Mouse (Mus musculus) ovary, postnatal 10 days (tissue): ENCODE measurements around the gene Rnf141.

Experiments
- DNase-seq: peaks from one replicate; pipeline ENCODE4 v3.0.0; 2022; ENCODE audit warnings: low spot score

Rnf141 gene

GRCm38 (mm10) chr7:110843916-110844874 lies at the start of gene Rnf141:
TSS of gene Rnf141 (minus strand) at chr7:110844457.
- DNase-seq: peak; percentile 81

DNA sequence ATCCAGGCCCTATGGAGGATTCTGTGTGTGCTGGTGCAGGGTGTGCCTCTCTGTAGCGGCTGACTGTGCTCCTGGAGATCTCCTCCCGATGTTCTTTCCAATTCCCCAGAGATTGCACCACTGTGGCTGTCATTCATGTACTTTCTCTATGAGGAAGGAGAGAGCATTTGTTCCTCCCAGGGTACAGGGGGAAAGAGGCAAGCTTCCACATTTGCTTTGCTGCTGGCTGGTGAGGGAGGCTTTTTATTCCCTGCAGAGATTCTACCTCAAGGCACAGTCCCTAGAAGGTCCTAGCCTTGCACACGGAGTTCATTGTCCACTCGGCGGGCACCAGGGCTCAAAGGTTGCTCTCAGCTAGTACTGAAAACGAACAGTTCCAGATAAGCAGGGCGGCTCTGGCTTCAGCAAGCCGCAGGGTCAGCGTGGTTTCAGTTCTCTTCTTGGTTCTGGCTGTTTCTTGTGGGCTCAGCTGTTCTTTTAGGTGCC lies 47.3 kb upstream of the Rnf141 start:
- no peak for DNase-seq

- DNase-seq: no peak
Measured at GRCm38 (mm10) chr7:110881746-110882333, 37.6 kb upstream of the Rnf141 start.

DNA sequence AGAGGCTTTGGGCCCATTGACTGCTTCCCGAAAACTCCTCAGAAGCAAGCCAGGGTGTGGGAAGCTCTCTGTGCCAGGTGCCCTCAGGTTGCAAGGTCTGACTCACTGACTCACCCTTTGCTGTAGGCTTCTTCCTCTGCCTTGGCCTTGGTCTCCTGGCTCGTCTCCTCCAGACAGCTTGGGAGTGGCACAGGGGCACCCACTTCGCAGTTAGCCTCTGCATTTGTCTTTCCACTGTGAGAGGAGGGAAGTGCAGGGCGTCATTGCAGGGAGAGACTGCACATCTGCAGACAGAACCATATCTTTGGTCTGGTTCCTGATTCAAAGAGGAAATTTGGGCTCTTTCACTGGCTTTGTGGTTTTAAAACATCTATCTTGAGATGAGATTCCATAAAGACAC lies 33.8 kb upstream of the Rnf141 start:
- no peak for DNase-seq

DNA sequence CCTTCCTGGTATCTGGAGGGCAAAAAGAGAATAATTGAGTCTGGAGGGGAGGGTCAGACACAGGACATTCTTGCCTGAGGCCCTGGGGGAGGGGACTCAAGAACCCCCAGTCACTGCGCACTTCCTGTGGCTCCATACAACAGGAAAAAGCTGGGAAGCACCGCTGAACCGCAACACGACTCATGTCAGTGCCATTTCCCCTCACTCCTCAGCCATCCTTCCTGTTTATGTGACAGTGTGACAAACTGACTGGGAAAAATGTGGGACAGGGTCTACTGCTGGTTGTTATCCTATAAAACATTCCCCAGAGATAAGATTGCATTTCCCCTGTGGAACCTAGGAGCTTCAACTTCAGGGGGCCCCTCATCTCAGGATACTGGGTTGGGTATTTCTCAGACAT lies 32.7 kb upstream of the Rnf141 start:
- DNase-seq: no peak

GRCm38 (mm10) chr7:110868807-110869206 lies 24.6 kb upstream of the Rnf141 start:
- no peak for DNase-seq

GRCm38 (mm10) chr7:110867116-110867515 lies 22.9 kb upstream of the Rnf141 start:
- no peak for DNase-seq

- no peak for DNase-seq
Measured at GRCm38 (mm10) chr7:110866021-110866420, 21.8 kb upstream of the Rnf141 start.

GRCm38 (mm10) chr7:110865570-110865969 lies 21.3 kb upstream of the Rnf141 start:
- no peak for DNase-seq

DNA sequence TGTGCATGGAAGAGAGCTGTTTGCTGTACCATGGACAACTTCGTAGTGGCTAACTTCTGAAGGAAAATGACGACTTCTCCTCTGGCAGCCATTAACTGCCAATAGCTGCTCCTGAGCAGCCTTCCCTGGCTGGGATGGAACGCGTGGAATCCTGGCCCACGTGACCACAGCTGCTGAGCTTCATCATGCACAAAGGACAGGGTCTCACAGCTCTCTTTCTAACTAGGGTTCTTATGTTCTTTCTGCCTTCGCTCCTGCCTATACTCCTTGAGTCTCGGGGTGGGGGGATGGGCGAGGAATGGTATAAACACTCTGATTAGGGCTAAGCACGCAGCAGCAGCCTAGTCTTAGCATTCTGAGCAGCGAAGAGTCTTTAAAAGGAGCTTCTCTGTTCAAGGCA lies 20.8 kb upstream of the Rnf141 start:
- no peak for DNase-seq

DNA sequence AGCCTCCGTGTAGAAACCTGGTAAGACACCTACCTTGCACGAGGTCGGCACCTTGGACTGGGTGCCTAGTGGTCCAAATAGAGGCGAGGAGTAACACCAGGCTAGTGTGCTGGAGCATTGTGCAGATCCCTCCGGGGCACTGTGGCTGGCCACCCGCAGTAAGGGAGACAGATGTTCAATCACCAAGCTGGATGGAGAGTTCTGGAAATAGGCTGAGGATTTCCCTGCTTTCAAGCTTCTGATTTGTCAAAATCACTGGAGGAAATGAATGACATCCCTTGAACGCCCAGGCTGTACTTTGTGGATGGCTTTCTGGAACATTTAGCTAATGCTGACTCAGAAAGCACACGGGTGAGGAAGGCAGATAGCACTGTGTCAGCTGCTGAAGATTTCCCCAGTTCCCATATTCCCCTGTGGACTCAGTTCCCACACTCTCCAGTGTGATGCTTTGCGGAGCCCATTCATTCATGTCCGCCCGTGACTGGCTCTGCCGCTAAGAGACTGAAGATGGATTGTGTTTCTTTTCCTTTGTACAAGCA lies 18.6 kb upstream of the Rnf141 start, which contains the start of gene Lyve1:
Gene Lyve1 (minus strand): TSS at position 489 of the 539 bp plus-strand sequence.
- DNase-seq: no peak

GRCm38 (mm10) chr7:110860129-110860528 lies 15.9 kb upstream of the Rnf141 start:
- DNase-seq: no peak

DNA sequence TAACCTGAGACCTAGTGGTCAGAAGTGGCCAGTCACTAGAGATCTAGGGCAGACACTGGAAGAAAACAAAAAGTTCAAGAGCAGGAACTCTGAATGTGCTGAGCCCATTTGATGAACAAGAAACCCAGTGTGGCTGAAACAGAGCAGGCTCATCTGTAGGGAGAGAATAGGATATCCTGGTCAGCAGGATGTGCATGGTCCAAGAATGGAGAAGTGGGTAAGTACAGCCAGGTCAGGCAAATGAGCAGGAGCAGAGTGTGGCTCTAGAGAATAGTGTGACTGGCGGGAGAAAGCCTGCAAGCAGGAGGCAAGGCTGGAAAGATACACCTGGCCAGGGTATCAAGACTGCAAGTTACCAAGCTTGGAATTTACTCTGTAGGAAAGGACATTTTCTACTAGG lies 11.3 kb upstream of the Rnf141 start:
- no peak for DNase-seq

- no peak for DNase-seq
Measured at GRCm38 (mm10) chr7:110854927-110855546, 10.8 kb upstream of the Rnf141 start.

- no peak for DNase-seq
Measured at GRCm38 (mm10) chr7:110854519-110854918, 10.3 kb upstream of the Rnf141 start.

GRCm38 (mm10) chr7:110853611-110854010 lies 9.4 kb upstream of the Rnf141 start:
- no peak for DNase-seq

DNA sequence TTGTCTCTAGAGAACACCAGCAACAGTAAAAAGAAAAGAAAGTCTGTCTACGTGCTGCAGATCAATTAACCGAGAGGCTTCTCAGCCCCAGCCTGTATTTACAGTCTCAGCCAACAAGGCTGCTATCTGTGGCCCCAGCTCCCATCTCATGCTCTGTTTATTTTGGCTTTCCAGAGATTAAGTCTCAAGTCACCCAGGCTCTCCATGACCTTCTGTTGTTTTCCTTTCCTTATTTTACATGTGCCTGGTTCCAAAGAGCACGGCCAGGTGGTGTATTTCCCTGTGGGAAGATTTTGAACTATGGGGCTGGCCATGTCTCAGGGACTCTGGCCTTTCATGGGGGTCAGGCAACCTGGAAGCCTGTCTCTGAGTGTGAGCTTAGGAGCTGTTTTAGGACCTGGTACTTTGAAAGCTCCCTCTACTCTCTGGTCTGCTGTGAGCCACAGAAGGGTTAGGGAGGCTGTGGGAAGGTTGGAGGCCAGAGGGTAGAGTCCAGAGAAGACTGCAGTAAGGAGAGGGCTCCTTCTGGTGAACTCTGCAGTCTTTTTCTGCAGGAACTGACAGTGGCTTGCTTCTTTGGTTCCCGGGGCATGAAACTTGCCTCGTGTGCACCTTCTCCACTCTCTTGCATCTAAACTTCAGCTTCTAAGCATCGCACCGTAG lies 7.4 kb upstream of the Rnf141 start:
- no peak for DNase-seq

GRCm38 (mm10) chr7:110848371-110848770 lies 4.1 kb upstream of the Rnf141 start:
- DNase-seq: no peak

DNA sequence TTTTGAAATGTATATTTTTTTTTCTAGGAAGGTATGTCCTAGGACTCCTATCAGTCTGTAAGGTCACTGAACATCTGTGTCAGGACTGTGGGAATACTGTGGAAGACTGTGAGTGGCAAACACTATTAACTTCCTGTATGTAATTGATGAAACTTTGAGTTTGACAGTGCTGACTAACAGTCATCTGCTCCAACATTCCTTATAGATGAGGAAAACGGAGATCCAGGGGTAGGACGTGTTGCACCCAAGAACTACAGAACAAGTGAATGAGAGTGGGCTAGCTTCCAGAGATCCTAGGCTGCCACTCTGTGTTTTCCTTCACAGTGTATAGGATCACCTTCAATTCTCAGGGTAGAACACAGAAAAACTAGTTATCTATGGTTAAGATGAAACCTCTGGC lies 3.1 kb upstream of the Rnf141 start:
- DNase-seq: no peak

DNA sequence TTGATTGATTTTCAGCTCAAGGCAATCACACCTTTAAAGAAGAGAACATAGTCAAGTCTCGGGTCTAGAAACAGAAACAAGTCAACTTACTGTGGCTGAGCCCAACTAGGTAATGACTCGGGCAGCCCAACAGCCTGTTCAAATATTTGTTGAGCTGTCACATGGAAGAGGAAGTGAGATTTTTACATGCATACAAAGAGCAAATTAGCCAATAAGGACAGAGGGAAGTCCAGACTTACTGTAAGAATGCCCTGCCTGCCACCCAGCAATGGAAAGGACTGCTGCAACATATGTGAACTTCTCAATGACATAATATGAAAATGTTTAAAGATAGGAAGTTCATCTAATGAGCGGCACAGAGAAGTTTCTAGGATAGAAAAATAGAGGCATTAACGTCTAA lies 3.9 kb downstream of the Rnf141 start:
- DNase-seq: no peak

- DNase-seq: no peak
Measured at GRCm38 (mm10) chr7:110834522-110834921, 9.7 kb downstream of the Rnf141 start.

DNA sequence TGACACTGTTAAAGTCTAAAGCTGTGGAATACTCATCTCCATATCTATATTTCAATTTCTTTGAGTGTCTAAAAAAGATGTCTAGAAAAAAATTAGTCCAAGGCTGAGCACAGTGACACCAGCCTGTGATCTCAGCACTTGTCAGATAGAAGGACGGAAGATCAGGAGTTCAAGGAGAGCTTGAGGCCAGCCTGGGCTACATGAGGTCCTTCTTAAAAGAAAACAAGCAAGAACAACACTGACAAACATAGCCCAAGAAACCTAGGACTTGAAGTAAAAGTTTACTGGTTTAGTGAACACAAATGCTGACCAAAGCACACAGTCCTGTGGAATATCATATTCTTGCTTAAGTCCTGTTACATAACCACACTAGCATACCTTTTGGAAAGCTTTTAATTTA lies 10.2 kb downstream of the Rnf141 start:
- DNase-seq: no peak
